Mouse (Mus musculus) adipocyte (in vitro differentiated cells): ENCODE measurements at regions not wholly inside any gene's neighbourhood (a gene's known extent, or its start where the extent isn't known, plus 50 kb on each side); places are given as distances from the start of the nearest gene placed in this dataset.

Source experiments
- DNase-seq: peaks from one replicate; pipeline ENCODE4 v3.0.0-alpha.2; 2016; ENCODE audit warnings: low spot score

DNA sequence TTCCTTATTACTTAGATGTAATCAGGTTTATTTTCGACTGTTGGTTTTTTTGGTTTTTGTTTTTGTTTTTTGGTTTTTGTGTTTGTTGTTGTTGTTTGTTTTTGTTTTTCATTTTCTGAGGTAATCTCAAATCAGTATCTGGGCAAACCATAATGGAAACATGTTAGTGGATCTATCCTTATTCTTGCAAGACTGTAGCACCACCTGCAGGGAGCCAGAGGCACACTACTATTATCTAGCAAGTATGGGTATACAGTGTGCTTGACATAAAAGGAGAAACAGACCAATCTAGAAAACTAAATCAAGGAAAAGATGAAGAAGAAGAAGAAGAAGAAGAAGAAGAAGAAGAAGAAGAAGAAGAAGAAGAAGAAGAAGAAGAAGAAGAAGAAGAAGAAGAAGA lies 552.4 kb downstream of the Rfpl4b start:
- DNase-seq = peak; percentile 40

DNA sequence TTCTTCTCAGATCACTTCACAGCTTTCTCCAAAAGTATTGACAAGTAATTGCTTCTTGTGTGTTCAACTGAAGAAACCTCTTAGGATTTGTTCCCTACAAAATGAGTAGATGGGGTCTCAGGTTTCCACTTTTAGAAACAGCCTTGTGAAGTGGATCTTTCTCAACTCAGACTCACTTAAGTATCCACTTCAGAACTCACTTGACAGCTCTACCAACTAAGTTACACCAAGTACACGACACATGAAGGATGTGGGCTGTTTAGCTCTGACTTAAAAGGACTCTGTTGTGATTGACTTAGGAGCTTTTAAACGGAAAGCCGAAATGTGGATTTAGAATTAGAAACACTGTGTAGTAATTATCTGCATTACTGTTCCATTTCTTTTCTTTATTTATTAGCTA lies 556.0 kb downstream of the Rfpl4b start:
- no peak for DNase-seq

DNA sequence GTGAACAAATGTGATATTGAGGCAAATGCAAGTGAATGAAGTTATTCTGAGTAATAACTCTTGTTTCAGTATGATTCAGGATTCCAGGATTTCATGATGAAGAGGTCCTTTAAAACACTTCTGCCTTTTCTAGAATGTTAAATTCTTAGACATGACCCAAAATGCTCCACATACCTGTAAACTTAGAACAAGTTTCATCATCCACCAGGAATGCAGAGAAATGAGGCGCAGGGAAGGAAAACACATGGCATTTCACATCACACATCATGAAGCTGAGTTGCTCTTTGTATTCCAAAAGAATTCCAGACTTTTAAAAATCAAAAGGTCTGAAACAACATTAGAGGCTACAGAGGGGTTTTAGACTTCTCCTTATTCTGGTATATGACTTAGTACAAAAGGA lies 574.8 kb downstream of the Rfpl4b start:
- DNase-seq = no peak
